Mouse (Mus musculus): ENCODE data around the gene Thrb. TPM values are rescaled to one million over a fixed set of nuclear protein-coding genes. Genes with fewer than 3 reads are reported as not detected.

The Thrb gene
- polyA plus RNA-seq, 1 experiment: 0.13 TPM

DNA sequence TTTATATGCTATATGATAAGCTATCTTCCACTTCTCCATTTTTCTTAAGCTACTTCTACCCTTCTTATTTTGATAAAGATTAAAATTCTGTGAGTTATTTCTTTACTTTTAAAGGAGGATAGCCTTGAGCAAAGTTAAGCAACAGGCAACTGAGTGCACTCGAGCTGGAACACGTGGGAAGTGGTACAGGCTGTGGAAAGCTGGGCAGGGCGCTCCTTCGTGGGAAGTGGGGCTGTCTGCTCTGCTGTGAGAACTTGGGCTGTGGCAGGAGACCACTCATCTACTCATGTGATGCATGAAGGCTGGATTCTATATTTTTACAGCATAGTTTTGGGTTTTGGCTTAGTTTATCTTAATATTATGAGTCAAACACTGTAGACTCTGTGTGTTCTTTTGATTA lies 329.1 kb downstream of the Thrb start:
- Histone ChIP-seq H3K4me3 (ENCODE audit: low read depth, low read length) (no peak overlapping the region), H3K9me3 (replicated peaks; ENCODE audit: control insufficient read depth, insufficient read depth, low read length, poor library complexity, severe bottlenecking) (no peaks in the 10 kb centered on the region), H3K27me3 (ENCODE audit: control insufficient read depth, insufficient read depth, low read length, poor library complexity, severe bottlenecking) (no peaks in the 10 kb centered on the region), H3K4me1 (ENCODE audit: control insufficient read depth, insufficient read depth, low read length) (no peaks in the 10 kb centered on the region), H3K27ac (ENCODE audit: insufficient read depth, low read length) (no peak overlapping the region), H3K9ac (ENCODE audit: low read depth, poor library complexity, severe bottlenecking) (no peak overlapping the region), H3K36me3 (ENCODE audit: control insufficient read depth, insufficient read depth, low read length, poor library complexity, severe bottlenecking) (no peaks in the 10 kb centered on the region)
- TF ChIP-seq EP300 (IDR thresholded peaks at IDR 0.05; ENCODE audit: insufficient read depth, low read depth, low read length): no peak
- no peak for TF ChIP-seq CTCF (IDR thresholded peaks at IDR 0.05; ENCODE audit: low read depth, low read length)
- TF ChIP-seq POLR2A (IDR thresholded peaks at IDR 0.05; ENCODE audit: insufficient read depth, low read length): no peak

DNA sequence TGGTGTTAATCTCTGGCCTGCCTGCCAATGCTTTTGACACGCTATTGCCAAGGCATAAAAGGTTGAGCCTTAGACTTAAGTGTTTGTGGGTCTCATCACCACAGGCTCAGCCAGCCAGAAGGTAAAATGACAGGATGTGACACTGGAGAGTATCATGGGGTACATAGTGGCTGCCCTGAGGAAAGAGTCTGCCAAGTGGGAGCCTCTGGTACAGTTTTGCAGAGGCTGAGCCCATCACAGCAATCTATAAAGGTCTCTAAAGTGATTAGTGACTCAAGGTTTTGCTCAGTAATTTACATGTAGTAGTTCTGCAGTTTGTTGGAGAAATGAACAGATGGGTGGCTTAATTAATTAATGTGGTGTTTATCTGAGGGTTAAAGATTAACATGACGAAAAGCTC lies 330.1 kb downstream of the Thrb start:
- H3K27me3 ChIP-seq (ENCODE audit: control insufficient read depth, insufficient read depth, low read length, poor library complexity, severe bottlenecking): no peaks in the 10 kb centered on the region
- no peak overlapping the region for H3K4me3 ChIP-seq (ENCODE audit: low read depth, low read length)
- H3K27ac ChIP-seq (ENCODE audit: insufficient read depth, low read length): no peak overlapping the region
- H3K9me3 ChIP-seq (replicated peaks; ENCODE audit: control insufficient read depth, insufficient read depth, low read length, poor library complexity, severe bottlenecking): no peaks in the 10 kb centered on the region
- TF ChIP-seq CTCF (IDR thresholded peaks at IDR 0.05; ENCODE audit: low read depth, low read length): no peak
- TF ChIP-seq POLR2A (IDR thresholded peaks at IDR 0.05; ENCODE audit: insufficient read depth, low read length): no peak
- no peak for TF ChIP-seq EP300 (IDR thresholded peaks at IDR 0.05; ENCODE audit: insufficient read depth, low read depth, low read length)
- H3K4me1 ChIP-seq (ENCODE audit: control insufficient read depth, insufficient read depth, low read length): no peaks in the 10 kb centered on the region
- no peaks in the 10 kb centered on the region for H3K36me3 ChIP-seq (ENCODE audit: control insufficient read depth, insufficient read depth, low read length, poor library complexity, severe bottlenecking)
- H3K9ac ChIP-seq (ENCODE audit: low read depth, poor library complexity, severe bottlenecking): no peak overlapping the region

DNA sequence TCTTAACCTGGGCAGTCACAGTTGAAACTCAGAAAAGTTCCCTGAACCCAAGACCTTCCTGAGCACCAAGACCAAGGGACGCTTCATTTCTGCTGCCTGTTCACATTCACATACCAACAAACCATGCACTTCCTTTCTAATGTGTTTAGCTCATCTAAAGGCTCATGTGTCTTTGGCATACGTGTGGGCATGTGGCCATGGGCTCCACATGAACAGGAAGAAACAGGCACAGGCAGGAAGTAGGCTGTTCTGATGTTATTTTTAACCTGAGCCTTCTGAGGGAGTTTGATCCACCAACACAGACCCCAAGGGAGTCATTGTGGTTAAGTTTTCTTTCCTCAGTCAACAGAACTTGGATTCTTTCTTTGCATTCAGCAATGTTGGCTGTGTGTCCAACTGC lies 341.8 kb downstream of the Thrb start:
- Histone ChIP-seq H3K36me3 (ENCODE audit: control insufficient read depth, insufficient read depth, low read length, poor library complexity, severe bottlenecking) (no peaks in the 10 kb centered on the region), H3K27ac (ENCODE audit: insufficient read depth, low read length) (no peak overlapping the region), H3K9me3 (replicated peaks; ENCODE audit: control insufficient read depth, insufficient read depth, low read length, poor library complexity, severe bottlenecking) (no peaks in the 10 kb centered on the region), H3K27me3 (ENCODE audit: control insufficient read depth, insufficient read depth, low read length, poor library complexity, severe bottlenecking) (no peaks in the 10 kb centered on the region), H3K4me1 (ENCODE audit: control insufficient read depth, insufficient read depth, low read length) (no peaks in the 10 kb centered on the region), H3K4me3 (ENCODE audit: low read depth, low read length) (no peak overlapping the region), H3K9ac (ENCODE audit: low read depth, poor library complexity, severe bottlenecking) (no peak overlapping the region)
- no peak for TF ChIP-seq EP300 (IDR thresholded peaks at IDR 0.05; ENCODE audit: insufficient read depth, low read depth, low read length)
- TF ChIP-seq CTCF (IDR thresholded peaks at IDR 0.05; ENCODE audit: low read depth, low read length): no peak
- no peak for TF ChIP-seq POLR2A (IDR thresholded peaks at IDR 0.05; ENCODE audit: insufficient read depth, low read length)

DNA sequence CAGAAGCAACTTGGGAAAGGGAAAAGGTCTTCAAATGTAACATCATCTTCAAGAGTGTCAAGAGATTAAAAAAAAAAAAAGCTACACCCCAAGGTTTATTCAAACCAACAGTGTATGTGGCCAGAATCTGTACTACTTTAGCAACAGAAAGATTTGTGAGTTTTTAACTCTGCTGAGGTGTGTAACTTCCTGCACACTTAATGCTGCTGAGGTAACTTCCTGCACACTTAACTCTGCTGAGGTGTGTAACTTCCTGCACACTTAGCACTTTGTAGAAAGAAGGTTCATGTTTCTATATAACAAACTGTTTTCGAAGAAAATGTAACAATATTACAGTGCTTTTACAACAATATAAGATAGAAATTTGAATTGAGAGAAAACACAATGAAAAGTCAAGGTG lies 343.6 kb downstream of the Thrb start:
- TF ChIP-seq EP300 (IDR thresholded peaks at IDR 0.05; ENCODE audit: insufficient read depth, low read depth, low read length): no peak
- no peak for TF ChIP-seq CTCF (IDR thresholded peaks at IDR 0.05; ENCODE audit: low read depth, low read length)
- no peak for TF ChIP-seq POLR2A (IDR thresholded peaks at IDR 0.05; ENCODE audit: insufficient read depth, low read length)
- Histone ChIP-seq H3K27me3 (ENCODE audit: control insufficient read depth, insufficient read depth, low read length, poor library complexity, severe bottlenecking) (no peaks in the 10 kb centered on the region), H3K27ac (ENCODE audit: insufficient read depth, low read length) (no peak overlapping the region), H3K4me1 (ENCODE audit: control insufficient read depth, insufficient read depth, low read length) (no peaks in the 10 kb centered on the region), H3K4me3 (ENCODE audit: low read depth, low read length) (no peak overlapping the region), H3K9ac (ENCODE audit: low read depth, poor library complexity, severe bottlenecking) (no peak overlapping the region), H3K9me3 (replicated peaks; ENCODE audit: control insufficient read depth, insufficient read depth, low read length, poor library complexity, severe bottlenecking) (no peaks in the 10 kb centered on the region), H3K36me3 (ENCODE audit: control insufficient read depth, insufficient read depth, low read length, poor library complexity, severe bottlenecking) (no peaks in the 10 kb centered on the region)

DNA sequence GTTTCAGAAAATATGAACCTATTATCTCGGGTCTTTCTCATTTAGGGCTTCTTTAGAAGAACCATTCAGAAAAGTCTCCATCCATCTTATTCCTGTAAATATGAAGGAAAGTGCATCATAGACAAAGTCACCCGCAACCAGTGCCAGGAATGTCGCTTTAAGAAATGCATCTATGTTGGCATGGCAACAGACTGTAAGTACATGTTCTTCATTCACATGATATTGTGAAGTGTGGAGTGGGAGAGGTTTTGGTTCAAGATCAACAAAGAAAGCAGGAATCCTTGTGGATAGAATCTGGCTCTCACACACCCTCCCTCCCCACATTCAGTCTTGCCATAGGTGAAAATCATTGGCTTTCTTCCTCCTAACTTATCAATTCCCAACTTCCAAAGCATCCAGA lies 348.5 kb downstream of the Thrb start:
- Histone ChIP-seq H3K4me1 (ENCODE audit: control insufficient read depth, insufficient read depth, low read length) (no peaks in the 10 kb centered on the region), H3K9me3 (replicated peaks; ENCODE audit: control insufficient read depth, insufficient read depth, low read length, poor library complexity, severe bottlenecking) (no peaks in the 10 kb centered on the region), H3K9ac (ENCODE audit: low read depth, poor library complexity, severe bottlenecking) (no peak overlapping the region), H3K4me3 (ENCODE audit: low read depth, low read length) (no peak overlapping the region), H3K27me3 (ENCODE audit: control insufficient read depth, insufficient read depth, low read length, poor library complexity, severe bottlenecking) (no peaks in the 10 kb centered on the region), H3K36me3 (ENCODE audit: control insufficient read depth, insufficient read depth, low read length, poor library complexity, severe bottlenecking) (no peaks in the 10 kb centered on the region), H3K27ac (ENCODE audit: insufficient read depth, low read length) (no peak overlapping the region)
- TF ChIP-seq POLR2A (IDR thresholded peaks at IDR 0.05; ENCODE audit: insufficient read depth, low read length) (no peak), CTCF (IDR thresholded peaks at IDR 0.05; ENCODE audit: low read depth, low read length) (no peak), EP300 (IDR thresholded peaks at IDR 0.05; ENCODE audit: insufficient read depth, low read depth, low read length) (no peak)

DNA sequence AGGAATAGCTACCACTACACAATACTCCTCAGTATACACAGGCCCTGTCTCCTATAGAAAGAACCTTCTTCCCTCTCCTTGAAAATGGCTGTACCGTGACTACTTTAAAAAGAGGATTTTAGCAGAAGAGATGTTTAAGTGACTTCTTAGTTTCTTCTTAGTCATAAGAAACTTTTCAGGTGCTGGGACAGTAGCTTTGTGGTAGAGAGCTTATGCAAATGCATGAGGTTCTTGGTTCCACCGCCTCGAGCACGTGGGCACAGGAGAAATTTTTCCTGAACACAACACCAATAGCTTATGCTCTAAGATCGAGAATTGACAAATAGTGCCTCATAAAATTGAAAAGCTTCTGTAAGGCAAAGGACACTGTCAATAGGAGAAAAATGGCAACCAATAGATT lies 356.5 kb downstream of the Thrb start:
- Histone ChIP-seq H3K27me3 (ENCODE audit: control insufficient read depth, insufficient read depth, low read length, poor library complexity, severe bottlenecking) (no peaks in the 10 kb centered on the region), H3K4me3 (ENCODE audit: low read depth, low read length) (no peak overlapping the region), H3K4me1 (ENCODE audit: control insufficient read depth, insufficient read depth, low read length) (no peaks in the 10 kb centered on the region), H3K36me3 (ENCODE audit: control insufficient read depth, insufficient read depth, low read length, poor library complexity, severe bottlenecking) (no peaks in the 10 kb centered on the region), H3K9me3 (replicated peaks; ENCODE audit: control insufficient read depth, insufficient read depth, low read length, poor library complexity, severe bottlenecking) (no peaks in the 10 kb centered on the region), H3K27ac (ENCODE audit: insufficient read depth, low read length) (no peak overlapping the region), H3K9ac (ENCODE audit: low read depth, poor library complexity, severe bottlenecking) (no peak overlapping the region)
- TF ChIP-seq CTCF (IDR thresholded peaks at IDR 0.05; ENCODE audit: low read depth, low read length) (no peak), POLR2A (IDR thresholded peaks at IDR 0.05; ENCODE audit: insufficient read depth, low read length) (no peak), EP300 (IDR thresholded peaks at IDR 0.05; ENCODE audit: insufficient read depth, low read depth, low read length) (no peak)
